Mouse (Mus musculus) cortical plate, adult 2 months (tissue): ENCODE measurements at regions not wholly inside any gene's neighbourhood (a gene's known extent, or its start where the extent isn't known, plus 50 kb on each side); places are given as distances from the start of the nearest gene placed in this dataset.

ENCODE experiments used
- CTCF ChIP-seq: fragments of 200-500 bp; IDR thresholded peaks from 2 replicates; pipeline ENCODE4 v1.5.1; 2011; ENCODE audit warnings: mild to moderate bottlenecking, control low read depth, low read length; ENCODE audit not compliant: insufficient read depth; ENCODE audit errors: extremely low read depth
- POLR2A ChIP-seq: fragments of 200-500 bp; IDR thresholded peaks from 2 replicates; pipeline ENCODE4 v1.6.1; 2011; ENCODE audit warnings: mild to moderate bottlenecking, low read length, control low read depth; ENCODE audit not compliant: insufficient read depth; ENCODE audit errors: extremely low read depth

GRCm38 (mm10) chr13:111098738-111099137, 156.1 kb upstream of the Actbl2 start:
- no peak for TF ChIP-seq POLR2A
- no peak for TF ChIP-seq CTCF
